Mouse (Mus musculus) testis, adult 2 months (tissue): ENCODE results near the gene Adprm.

Source experiments
- CTCF ChIP-seq: fragments of 200-500 bp; IDR thresholded peaks from 2 replicates; pipeline ENCODE4 v1.5.1; 2012; ENCODE audit warnings: low read depth, mild to moderate bottlenecking, inconsistent platforms, low read length, moderate library complexity; ENCODE audit not compliant: control insufficient read depth, insufficient read depth, insufficient replicate concordance
- POLR2A ChIP-seq: fragments of 200-500 bp; IDR thresholded peaks from 2 replicates; pipeline ENCODE4 v1.6.1; 2012; ENCODE audit warnings: low read depth, mild to moderate bottlenecking, inconsistent platforms, low read length, moderate library complexity; ENCODE audit not compliant: control insufficient read depth

DNA sequence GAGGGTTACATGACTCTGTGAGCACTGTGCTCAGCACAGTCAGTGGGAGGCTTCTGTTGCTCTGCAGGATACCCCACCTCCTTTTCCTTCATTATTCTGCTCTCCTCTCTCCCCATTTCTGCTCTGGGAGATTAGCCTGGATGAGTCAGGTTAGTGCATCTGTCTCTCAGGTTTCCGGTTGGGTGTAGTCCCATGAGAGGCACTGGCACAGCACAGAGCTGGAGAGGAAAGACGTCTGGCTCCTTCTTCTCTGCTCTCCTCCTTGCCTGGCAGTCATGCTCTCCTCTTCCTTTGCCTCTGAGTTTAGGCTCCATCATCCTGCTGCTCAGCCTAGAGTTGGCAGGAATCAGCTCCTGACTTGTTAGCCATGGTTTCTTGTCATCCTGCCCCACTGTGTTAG, 60.2 kb downstream of the Adprm start:
- TF ChIP-seq CTCF (no peak), POLR2A (no peak)
